Mouse (Mus musculus) intestine, embryonic 14.5 days (tissue): ENCODE data around the gene Trim69. TPM values are rescaled to one million over a fixed set of nuclear protein-coding genes. Genes with fewer than 3 reads are reported as not detected.

Experiments
- ATAC-seq: fragments of 200-750 bp; cut with Nextera tagmentation; replicated peaks from 2 replicates; pipeline ENCODE4 v1.8.0; 2017; ENCODE audit warnings: low read depth, moderate number of reproducible peaks, moderate TSS enrichment, moderate library complexity; ENCODE audit not compliant: low FRiP score, low TSS enrichment
- DNase-seq: peaks from one replicate; pipeline ENCODE4 v3.0.0-alpha.2; 2018; ENCODE audit warnings: low spot score
- H3K27ac ChIP-seq: fragments of 300-500 bp; sonication (generic); 2 replicates; pipeline ENCODE4 v1.5.1; 2014; ENCODE audit warnings: low read depth, mild to moderate bottlenecking, control low read depth
- H3K27me3 ChIP-seq: fragments of 300-500 bp; sonication (generic); replicated peaks from 2 replicates; pipeline ENCODE4 v1.6.1; 2014; ENCODE audit warnings: low read length, control low read depth; ENCODE audit not compliant: control insufficient read depth, insufficient read depth
- H3K36me3 ChIP-seq: fragments of 300-500 bp; sonication (generic); 2 replicates; pipeline ENCODE4 v1.6.1; 2014; ENCODE audit warnings: low read length, control low read depth; ENCODE audit not compliant: control insufficient read depth, insufficient read depth
- H3K4me1 ChIP-seq: fragments of 300-500 bp; sonication (generic); replicated peaks from 2 replicates; pipeline ENCODE4 v1.6.1; 2014; ENCODE audit warnings: low read length, control low read depth, mixed read lengths; ENCODE audit not compliant: control insufficient read depth, insufficient read depth
- H3K4me2 ChIP-seq: fragments of 300-500 bp; sonication (generic); 2 replicates; pipeline ENCODE4 v1.6.1; 2014; ENCODE audit warnings: low read length
- H3K4me3 ChIP-seq: fragments of 300-500 bp; sonication (generic); 2 replicates; pipeline ENCODE4 v1.5.1; 2014; ENCODE audit warnings: low read depth, low read length, control low read depth, mixed read lengths
- H3K9ac ChIP-seq: fragments of 300-500 bp; sonication (generic); 2 replicates; pipeline ENCODE4 v1.6.1; 2014; ENCODE audit warnings: mild to moderate bottlenecking, low read length
- H3K9me3 ChIP-seq: fragments of 300-500 bp; sonication (generic); 2 replicates; pipeline ENCODE4 v1.6.1; 2016; ENCODE audit warnings: low read length, control low read depth; ENCODE audit not compliant: control insufficient read depth
- WGBS: fragments of 180-500 bp; shearing (Covaris S2); extraction: QIAGEN DNeasy Blood & Tissue Kit; methylation state at CpG from one replicate; pipeline ENCODE4 v1.1.7; 2014; 5-methylcytosine and 5-hydroxymethylcytosine counted together
- polyA plus RNA-seq: library from polyadenylated mRNA; unstranded; fragments of >200 nt; fragmentation: Nextera tagmentation; extraction: Ambion mirVana; gene quantifications from 2 replicates; pipeline ENCODE4 v1.2.1, GENCODE M21; 2014

Trim69 gene
- polyA plus RNA-seq, 1 experiment from 2014 or later = not detected

- WGBS = 72% methylated on average over 8 of the region's 8 CpGs
- no peaks in the 10 kb centered on the region for H3K9me3 ChIP-seq
- ATAC-seq = no peak
- no peak overlapping the region for H3K4me3 ChIP-seq
- no peak overlapping the region for H3K9ac ChIP-seq
- no peak for DNase-seq
- no peak overlapping the region for H3K4me2 ChIP-seq
- no peaks in the 10 kb centered on the region for H3K4me1 ChIP-seq
- no peak overlapping the region for H3K27ac ChIP-seq
- no peaks in the 10 kb centered on the region for H3K27me3 ChIP-seq
- no peaks in the 10 kb centered on the region for H3K36me3 ChIP-seq
Observed at GRCm38 (mm10) chr2:122180051-122180822, 19.7 kb downstream of the Trim69 start.

DNA sequence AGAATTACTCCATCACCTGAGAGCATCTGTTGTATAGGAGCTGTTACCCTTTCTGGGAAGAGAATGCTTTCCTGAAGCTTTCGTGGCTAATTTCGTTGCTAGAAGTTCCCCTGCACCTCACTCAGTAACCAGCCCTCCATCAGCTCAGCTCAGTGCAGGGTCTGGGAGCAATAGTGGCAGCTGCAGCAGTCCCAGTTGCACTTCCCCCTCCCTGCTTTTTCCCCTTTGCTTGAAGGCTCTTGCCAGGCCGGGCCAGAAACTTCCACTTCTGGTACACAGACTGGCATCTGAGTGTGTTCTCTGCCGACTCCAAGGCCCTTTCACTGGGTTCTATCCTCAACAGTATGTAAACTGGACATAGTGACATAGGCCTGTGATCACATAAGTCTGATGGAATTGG is 24.6 kb downstream of the Trim69 start:
- Histone ChIP-seq H3K27me3 (no peaks in the 10 kb centered on the region), H3K9ac (no peak overlapping the region), H3K27ac (no peak overlapping the region), H3K4me2 (no peak overlapping the region), H3K4me3 (no peak overlapping the region), H3K9me3 (no peaks in the 10 kb centered on the region), H3K4me1 (no peaks in the 10 kb centered on the region), H3K36me3 (no peaks in the 10 kb centered on the region)
- 93% methylated on average over 4 of the region's 4 CpGs for WGBS
- ATAC-seq (no peak), DNase-seq (no peak)

GRCm38 (mm10) chr2:122186106-122186505 is 25.6 kb downstream of the Trim69 start, which contains the start of the genes Patl2 and Terb2:
TSS of gene Patl2 (minus strand) at chr2:122186189.
TSS of gene Terb2 (plus strand) at chr2:122186272.
- Histone ChIP-seq H3K27me3 (no peaks in the 10 kb centered on the region), H3K4me1 (no peaks in the 10 kb centered on the region), H3K27ac (no peak within 1 kb of the TSS), H3K9me3 (no peaks in the 10 kb centered on the region), H3K36me3 (no peaks in the 10 kb centered on the region), H3K9ac (no peak within 1 kb of the TSS), H3K4me3 (no peak within 1 kb of the TSS), H3K4me2 (no peak within 1 kb of the TSS)
- no peak for DNase-seq
- ATAC-seq = no peak
- WGBS = 80% methylated on average over 17 of the region's 17 CpGs

GRCm38 (mm10) chr2:122186751-122187150 is 26.3 kb downstream of the Trim69 start:
- Histone ChIP-seq H3K9ac (no peak overlapping the region), H3K4me1 (no peaks in the 10 kb centered on the region), H3K4me2 (no peak overlapping the region), H3K27me3 (no peaks in the 10 kb centered on the region), H3K9me3 (no peaks in the 10 kb centered on the region), H3K36me3 (no peaks in the 10 kb centered on the region), H3K27ac (no peak overlapping the region), H3K4me3 (no peak overlapping the region)
- ATAC-seq = no peak
- WGBS = 94% methylated on average over 3 of the region's 3 CpGs
- no peak for DNase-seq

DNA sequence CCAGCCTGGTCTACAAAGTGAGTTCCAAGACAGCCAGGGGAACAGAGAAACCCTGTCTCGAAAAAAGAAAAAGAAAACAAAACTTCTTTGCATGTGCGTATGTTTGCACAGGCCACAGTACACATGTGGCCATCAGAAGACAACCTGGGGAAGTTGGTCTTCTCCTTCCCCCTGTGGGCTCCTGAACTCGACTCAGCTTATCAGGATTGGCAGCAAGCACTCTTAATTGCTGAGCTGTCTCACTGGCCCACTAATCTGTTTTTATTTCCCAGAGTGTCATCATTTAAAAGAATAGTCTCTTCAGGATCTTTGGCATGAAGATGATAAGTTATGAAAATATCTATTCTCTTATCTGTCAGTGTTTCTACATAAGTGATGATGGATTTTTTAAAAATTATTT is 31.3 kb downstream of the Trim69 start:
- no peak overlapping the region for H3K4me3 ChIP-seq
- H3K27me3 ChIP-seq = no peaks in the 10 kb centered on the region
- no peaks in the 10 kb centered on the region for H3K9me3 ChIP-seq
- no peak overlapping the region for H3K27ac ChIP-seq
- H3K4me1 ChIP-seq = no peaks in the 10 kb centered on the region
- no peaks in the 10 kb centered on the region for H3K36me3 ChIP-seq
- WGBS = 79% methylated on average over 3 of the region's 3 CpGs
- no peak for DNase-seq
- ATAC-seq = no peak
- H3K4me2 ChIP-seq = no peak overlapping the region
- H3K9ac ChIP-seq = no peak overlapping the region

DNA sequence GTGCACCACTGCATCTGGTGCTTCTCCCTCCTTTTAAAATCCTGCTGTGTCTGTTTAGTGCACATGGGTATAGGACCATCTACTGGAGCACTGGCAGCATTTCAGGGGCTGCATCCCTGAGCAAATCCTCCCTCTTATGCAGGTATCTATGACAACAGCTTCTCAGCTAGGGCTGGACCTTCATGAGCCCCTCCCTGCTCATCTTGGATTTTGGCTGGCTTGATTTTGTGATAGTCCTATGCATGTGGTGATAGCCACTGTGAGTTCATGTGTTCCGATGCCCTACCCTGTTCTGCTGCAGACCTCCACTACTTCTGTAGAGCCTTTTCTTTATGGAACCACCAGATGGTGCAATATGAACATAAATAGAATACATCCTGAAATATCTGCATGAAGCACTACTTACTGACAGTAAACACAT is 34.0 kb downstream of the Trim69 start:
- Histone ChIP-seq H3K27me3 (no peaks in the 10 kb centered on the region), H3K4me1 (no peaks in the 10 kb centered on the region), H3K27ac (no peak overlapping the region), H3K9me3 (no peaks in the 10 kb centered on the region), H3K4me3 (no peak overlapping the region), H3K9ac (no peak overlapping the region), H3K4me2 (no peak overlapping the region), H3K36me3 (no peaks in the 10 kb centered on the region)
- ATAC-seq (0 out of 2 replicates have a peak, but pooled peaks have one; percentile 55), DNase-seq (no peak)
- 48% methylated on average over 1 of the region's 1 CpGs for WGBS

DNA sequence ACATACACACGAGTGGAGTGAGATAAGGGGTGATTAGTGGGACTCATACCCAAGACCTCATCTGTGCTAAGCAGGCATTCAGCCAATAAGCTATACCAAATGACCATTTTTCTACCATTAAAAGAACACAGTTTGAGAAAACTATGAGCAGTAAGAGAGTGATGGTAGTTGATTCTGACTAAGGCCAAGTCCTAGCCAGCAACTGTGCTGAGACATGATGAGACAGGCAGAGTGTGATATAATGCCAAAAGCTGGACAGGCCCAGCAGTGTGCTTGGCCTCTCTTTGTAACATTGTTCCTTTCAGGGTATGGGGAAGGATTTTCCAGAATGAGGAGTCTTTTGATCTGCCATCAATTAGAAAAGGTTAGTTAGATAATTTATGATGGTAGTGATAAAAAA is 41.0 kb downstream of the Trim69 start:
- DNase-seq = no peak
- ATAC-seq = no peak
- no peaks in the 10 kb centered on the region for H3K9me3 ChIP-seq

GRCm38 (mm10) chr2:122206440-122207107 is 46.1 kb downstream of the Trim69 start:
- 39% methylated on average over 2 of the region's 2 CpGs for WGBS
- no peak overlapping the region for H3K9ac ChIP-seq
- no peaks in the 10 kb centered on the region for H3K9me3 ChIP-seq
- H3K36me3 ChIP-seq = no peaks in the 10 kb centered on the region
- no peak overlapping the region for H3K4me2 ChIP-seq
- peaks cover 5% of the 10 kb centered on the region; the same call in 1 of the 2 replicates for H3K4me1 ChIP-seq
- no peak overlapping the region for H3K27ac ChIP-seq
- no peak for ATAC-seq
- no peak for DNase-seq
- no peaks in the 10 kb centered on the region for H3K27me3 ChIP-seq
- H3K4me3 ChIP-seq = no peak overlapping the region

More for the DNA sequence above, 41.0 kb downstream of the Trim69 start:
- 55% methylated on average over 1 of the region's 1 CpGs for WGBS
- H3K36me3 ChIP-seq = no peaks in the 10 kb centered on the region
- H3K27me3 ChIP-seq = no peaks in the 10 kb centered on the region
- no peak overlapping the region for H3K4me2 ChIP-seq
- H3K9ac ChIP-seq = no peak overlapping the region
- no peak overlapping the region for H3K4me3 ChIP-seq
- H3K27ac ChIP-seq = no peak overlapping the region
- H3K4me1 ChIP-seq = peaks cover 1% of the 10 kb centered on the region; the same call in 1 of the 2 replicates
